Mouse (Mus musculus): Measurements from ENCODE around the gene Psmb11. TPM values are rescaled to one million over a fixed set of nuclear protein-coding genes. Genes with fewer than 3 reads are reported as not detected.

Psmb11 gene
- polyA plus RNA-seq, 1 experiment from 2014 or later, result not detected

DNA sequence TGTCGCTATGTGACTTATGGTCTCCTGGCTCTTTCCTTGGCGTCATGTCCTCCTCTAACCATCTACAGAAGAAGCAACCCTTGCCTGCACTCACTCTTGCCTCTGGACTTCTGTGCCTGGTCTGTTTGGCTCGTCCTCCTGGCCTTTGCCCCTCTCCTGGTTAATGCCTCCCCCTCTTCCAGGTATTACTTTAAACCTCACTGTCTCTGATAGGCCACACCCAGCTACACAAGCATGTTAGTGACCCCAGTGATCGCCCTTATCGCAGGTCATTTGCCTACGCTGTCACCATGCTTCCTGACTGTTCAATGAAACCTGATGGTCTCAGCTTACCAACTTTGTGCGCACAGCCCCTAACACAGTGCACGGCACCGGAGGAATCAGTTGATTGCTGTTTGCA is 38.7 kb upstream of the Psmb11 start:
- H3K9ac ChIP-seq, result no peak overlapping the region
- H3K36me3 ChIP-seq, result peaks cover 32% of the 10 kb centered on the region
- no peak overlapping the region for H3K27ac ChIP-seq (ENCODE audit: poor library complexity, severe bottlenecking)
- H3K9me3 ChIP-seq (replicated peaks), result no peaks in the 10 kb centered on the region
- 89% methylated on average over 9 of the region's 9 CpGs for WGBS
- no peak overlapping the region for H3K4me3 ChIP-seq
- no peak overlapping the region for H3K4me2 ChIP-seq
- H3K4me1 ChIP-seq (replicated peaks), result peaks cover 5% of the 10 kb centered on the region; the same call in 1 of the 2 replicates
- no peak for ATAC-seq (ENCODE audit: insufficient number of reproducible peaks, low FRiP score)
- H3K27me3 ChIP-seq (replicated peaks), result no peaks in the 10 kb centered on the region

DNA sequence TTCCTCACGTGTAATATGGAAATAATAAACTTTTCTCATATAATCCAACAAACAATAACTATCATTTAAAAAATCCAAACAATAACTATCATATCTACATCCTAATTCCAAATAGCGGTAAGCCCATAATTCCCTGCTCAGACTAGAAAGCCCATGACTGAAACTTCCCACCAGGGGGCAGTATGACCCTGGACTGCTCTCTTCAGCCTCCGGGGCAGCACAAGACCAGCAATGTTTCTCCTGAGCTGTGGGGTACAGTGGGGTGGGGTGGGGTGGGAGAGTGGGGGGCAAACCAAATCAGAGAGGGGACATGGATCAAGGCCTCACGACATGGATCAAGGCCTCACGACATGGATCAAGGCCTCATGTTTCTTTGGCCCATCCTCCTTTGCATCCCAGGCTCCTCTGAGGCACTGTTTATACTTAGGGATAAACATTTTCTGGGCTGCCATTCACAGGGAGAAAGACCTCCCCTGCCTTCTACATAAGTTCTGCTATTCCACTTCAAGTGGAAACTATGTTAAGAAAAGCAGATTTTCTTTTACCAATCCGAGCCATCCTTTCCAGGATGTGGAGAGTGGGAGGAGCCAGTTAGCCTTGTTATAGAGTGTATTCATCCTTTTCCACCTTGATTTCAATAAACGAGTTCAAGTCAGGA is 37.4 kb upstream of the Psmb11 start:
- Histone ChIP-seq H3K4me2 (no peak overlapping the region), H3K27me3 (replicated peaks) (no peaks in the 10 kb centered on the region), H3K4me1 (replicated peaks) (peaks cover 5% of the 10 kb centered on the region), H3K9ac (no peak overlapping the region), H3K9me3 (replicated peaks) (no peaks in the 10 kb centered on the region), H3K27ac (ENCODE audit: poor library complexity, severe bottlenecking) (no peak overlapping the region), H3K4me3 (no peak overlapping the region), H3K36me3 (peaks cover 32% of the 10 kb centered on the region)
- peak; percentile 38; the same call in 1 of the 2 replicates for ATAC-seq (ENCODE audit: insufficient number of reproducible peaks, low FRiP score)
- WGBS, result 37% methylated on average over 7 of the region's 7 CpGs

DNA sequence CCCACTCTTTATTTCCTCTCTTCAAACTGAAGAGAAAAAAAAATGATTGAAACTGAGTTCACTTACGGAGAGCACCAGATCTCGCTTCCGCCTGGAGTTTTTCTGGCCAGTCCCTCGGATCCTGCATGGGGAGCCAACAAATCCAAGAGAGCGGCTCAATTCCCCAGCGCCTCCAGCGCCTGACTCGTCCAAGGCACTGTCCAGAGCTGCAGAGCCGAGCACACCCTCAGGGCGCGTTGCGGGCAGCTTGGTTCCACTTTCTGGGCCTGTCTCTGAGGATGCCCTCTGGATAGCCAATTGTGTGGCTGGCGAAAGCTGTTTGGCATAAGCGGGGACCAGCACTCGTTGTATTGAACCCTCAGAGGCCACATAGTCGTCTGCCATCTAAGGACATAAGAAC is 30.2 kb upstream of the Psmb11 start:
- Histone ChIP-seq H3K27me3 (replicated peaks) (no peaks in the 10 kb centered on the region), H3K4me3 (no peak overlapping the region), H3K27ac (ENCODE audit: poor library complexity, severe bottlenecking) (no peak overlapping the region), H3K9ac (no peak overlapping the region), H3K4me1 (replicated peaks) (peaks cover 42% of the 10 kb centered on the region), H3K4me2 (no peak overlapping the region), H3K36me3 (peaks cover 23% of the 10 kb centered on the region), H3K9me3 (replicated peaks) (0 out of 2 replicates have a peak, but pooled peaks cover 3% of the 10 kb centered on the region)
- no peak for ATAC-seq (ENCODE audit: insufficient number of reproducible peaks, low FRiP score)
- 92% methylated on average over 16 of the region's 16 CpGs for WGBS

DNA sequence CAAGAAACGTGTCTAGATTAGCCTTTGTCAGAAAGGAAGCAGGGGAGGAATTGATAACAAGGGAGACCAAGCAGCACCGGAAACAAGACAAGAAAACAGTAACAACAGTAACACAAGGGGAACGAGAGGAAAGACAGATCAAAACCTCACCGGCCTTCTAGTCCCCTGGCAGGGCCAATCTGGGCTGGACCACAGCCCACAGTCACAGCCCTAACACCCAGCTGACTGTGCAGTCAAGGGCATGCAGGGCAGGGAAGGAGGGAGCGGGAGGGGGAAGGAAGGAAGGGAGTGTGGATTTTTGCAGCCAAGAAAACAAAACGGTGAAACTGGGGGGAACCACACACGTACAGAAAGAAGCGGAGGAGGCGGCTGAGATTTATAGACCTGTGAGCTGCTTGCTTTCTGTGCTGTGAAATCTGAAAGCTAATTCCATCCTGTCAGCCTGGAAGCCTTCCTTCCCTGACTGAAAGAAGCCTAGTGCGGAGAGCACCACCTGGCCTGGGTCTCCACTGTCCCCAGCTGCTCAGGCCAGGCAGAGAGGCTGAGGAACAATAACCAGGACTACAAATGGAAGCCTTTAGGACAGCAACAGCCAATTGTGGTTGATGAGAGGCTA is 28.8 kb upstream of the Psmb11 start:
- Histone ChIP-seq H3K27me3 (replicated peaks) (no peaks in the 10 kb centered on the region), H3K4me1 (replicated peaks) (peaks cover 46% of the 10 kb centered on the region), H3K4me3 (no peak overlapping the region), H3K27ac (ENCODE audit: poor library complexity, severe bottlenecking) (peak overlapping the region; percentile 82), H3K9ac (0 out of 2 replicates have a peak overlapping the region, but pooled peaks have one; percentile 6), H3K4me2 (peak overlapping the region; percentile 4; the same call in 1 of the 2 replicates), H3K36me3 (peaks cover 19% of the 10 kb centered on the region; the same call in 1 of the 2 replicates), H3K9me3 (replicated peaks) (0 out of 2 replicates have a peak, but pooled peaks cover 3% of the 10 kb centered on the region)
- 32% methylated on average over 10 of the region's 10 CpGs for WGBS
- ATAC-seq (ENCODE audit: insufficient number of reproducible peaks, low FRiP score), result peak; percentile 77

DNA sequence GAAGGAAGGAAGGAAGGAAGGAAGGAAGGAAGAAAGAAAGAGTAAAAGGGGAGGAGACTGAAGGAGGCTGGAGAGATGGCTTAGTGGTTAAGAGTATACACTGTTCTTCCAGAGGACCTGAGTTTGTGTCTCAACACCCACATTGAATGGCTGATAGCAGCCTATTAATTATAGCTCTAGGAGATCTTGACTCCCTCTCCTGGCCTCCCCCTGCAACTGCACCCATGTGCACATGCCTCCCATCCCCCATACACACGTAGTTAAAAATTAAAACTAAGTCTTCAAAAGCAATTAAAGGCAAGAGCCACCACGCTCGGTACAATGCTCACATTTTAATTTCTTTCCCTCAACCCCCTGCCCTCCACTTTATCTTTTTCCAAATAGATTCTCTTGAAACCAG is 27.2 kb upstream of the Psmb11 start:
- Histone ChIP-seq H3K9me3 (replicated peaks) (0 out of 2 replicates have a peak, but pooled peaks cover 3% of the 10 kb centered on the region), H3K4me1 (replicated peaks) (peaks cover 39% of the 10 kb centered on the region), H3K9ac (no peak overlapping the region), H3K36me3 (peaks cover 24% of the 10 kb centered on the region), H3K4me2 (no peak overlapping the region; the same call in 1 of the 2 replicates), H3K27ac (ENCODE audit: poor library complexity, severe bottlenecking) (no peak overlapping the region), H3K27me3 (replicated peaks) (no peaks in the 10 kb centered on the region), H3K4me3 (no peak overlapping the region)
- ATAC-seq (ENCODE audit: insufficient number of reproducible peaks, low FRiP score), result no peak
- 92% methylated on average over 3 of the region's 3 CpGs for WGBS

DNA sequence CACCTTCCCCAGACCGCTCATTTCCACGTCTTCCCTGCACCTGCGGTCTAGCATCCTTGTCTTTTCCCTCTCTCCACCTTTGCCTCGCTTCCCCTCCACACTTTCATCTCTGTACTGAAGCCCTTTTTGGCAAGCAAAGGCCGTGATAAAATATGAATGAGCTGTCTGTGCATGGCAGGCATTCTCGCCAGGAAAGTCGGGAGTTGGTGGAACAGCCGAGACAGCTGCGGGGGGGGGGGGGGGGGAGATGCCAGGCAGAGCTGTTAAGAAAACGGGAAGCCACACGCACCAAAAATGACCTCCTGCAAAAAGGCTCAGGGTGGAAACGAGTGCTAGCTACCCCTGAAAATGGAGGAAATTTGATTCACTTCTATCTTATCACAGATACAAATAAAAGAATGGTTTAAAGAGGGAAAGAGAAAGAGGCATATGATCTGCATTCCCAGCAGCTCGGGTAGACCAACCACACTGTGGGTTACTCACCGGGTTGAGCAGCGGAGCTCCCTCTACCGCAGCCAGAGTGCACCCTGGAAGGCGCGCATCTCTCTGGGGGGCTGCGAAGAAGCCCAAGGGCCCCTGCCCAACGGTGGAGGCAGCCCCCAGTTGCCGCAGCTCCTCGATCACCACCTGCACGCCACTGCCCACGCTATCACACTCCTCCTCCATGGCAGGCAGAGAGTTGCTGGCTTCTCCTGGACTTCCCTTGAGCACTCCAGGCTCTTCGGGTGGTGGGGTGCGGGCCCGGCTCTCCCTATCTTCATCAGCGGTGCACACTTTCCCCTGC is 26.4 kb upstream of the Psmb11 start:
- H3K4me3 ChIP-seq, result peak overlapping the region; percentile 29
- ATAC-seq (ENCODE audit: insufficient number of reproducible peaks, low FRiP score), result peak; percentile 23; the same call in 1 of the 2 replicates
- no peaks in the 10 kb centered on the region for H3K27me3 ChIP-seq (replicated peaks)
- WGBS, result 43% methylated on average over 28 of the region's 28 CpGs
- 0 out of 2 replicates have a peak overlapping the region, but pooled peaks have one; percentile 1 for H3K27ac ChIP-seq (ENCODE audit: poor library complexity, severe bottlenecking)
- H3K36me3 ChIP-seq, result peaks cover 28% of the 10 kb centered on the region
- H3K4me1 ChIP-seq (replicated peaks), result peaks cover 38% of the 10 kb centered on the region
- peak overlapping the region; percentile 60 for H3K4me2 ChIP-seq
- H3K9ac ChIP-seq, result peak overlapping the region; percentile 32
- H3K9me3 ChIP-seq (replicated peaks), result 0 out of 2 replicates have a peak, but pooled peaks cover 3% of the 10 kb centered on the region

DNA sequence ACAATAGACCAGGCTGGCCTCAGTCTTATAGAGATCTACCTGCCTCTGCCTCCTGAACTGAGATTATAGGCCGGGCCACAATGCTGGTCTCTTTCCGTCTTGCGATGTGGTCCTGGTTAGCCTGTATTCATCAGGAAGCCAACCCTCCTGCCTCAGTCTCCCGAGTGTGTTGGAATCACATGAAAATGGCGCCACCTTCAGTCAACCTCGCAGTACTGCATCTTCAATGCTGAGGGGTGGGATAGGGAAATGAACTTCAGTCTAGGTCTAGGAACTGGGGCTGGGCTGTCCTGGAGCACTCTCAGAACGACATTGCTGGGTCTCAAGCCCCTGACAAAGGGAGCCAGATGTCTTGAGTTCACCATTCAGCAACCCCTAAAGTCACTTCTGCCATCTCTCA is 24.1 kb upstream of the Psmb11 start:
- Histone ChIP-seq H3K4me3 (no peak overlapping the region), H3K27me3 (replicated peaks) (no peaks in the 10 kb centered on the region), H3K4me2 (no peak overlapping the region), H3K9ac (no peak overlapping the region), H3K27ac (ENCODE audit: poor library complexity, severe bottlenecking) (no peak overlapping the region), H3K9me3 (replicated peaks) (0 out of 2 replicates have a peak, but pooled peaks cover 3% of the 10 kb centered on the region), H3K36me3 (peaks cover 16% of the 10 kb centered on the region), H3K4me1 (replicated peaks) (peaks cover 37% of the 10 kb centered on the region)
- ATAC-seq (ENCODE audit: insufficient number of reproducible peaks, low FRiP score), result no peak
- 76% methylated on average over 7 of the region's 7 CpGs for WGBS

DNA sequence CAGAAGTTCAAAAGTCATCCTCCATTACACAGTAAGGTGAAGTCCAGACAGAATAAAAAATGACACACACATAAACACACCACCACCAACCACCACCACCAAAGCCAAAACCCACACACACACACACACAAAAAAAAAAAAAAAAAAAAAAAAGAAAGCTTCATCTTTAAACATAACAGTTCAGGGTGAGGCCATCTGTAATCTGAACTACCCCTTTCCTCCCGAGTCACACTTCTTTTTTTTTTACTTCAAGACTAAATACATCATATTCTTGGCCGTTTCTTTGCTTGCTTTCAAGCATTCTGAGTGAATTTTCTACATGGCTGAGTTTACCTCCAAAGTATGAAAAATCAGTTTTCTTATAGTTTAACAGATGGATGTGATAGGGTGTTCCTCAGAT is 19.6 kb upstream of the Psmb11 start:
- Histone ChIP-seq H3K27me3 (replicated peaks) (no peaks in the 10 kb centered on the region), H3K4me2 (no peak overlapping the region), H3K4me3 (no peak overlapping the region), H3K27ac (ENCODE audit: poor library complexity, severe bottlenecking) (no peak overlapping the region), H3K9me3 (replicated peaks) (no peaks in the 10 kb centered on the region), H3K9ac (no peak overlapping the region), H3K36me3 (peaks cover 12% of the 10 kb centered on the region), H3K4me1 (replicated peaks) (peaks cover 8% of the 10 kb centered on the region)
- no peak for ATAC-seq (ENCODE audit: insufficient number of reproducible peaks, low FRiP score)
- WGBS, result 67% methylated on average over 2 of the region's 2 CpGs

DNA sequence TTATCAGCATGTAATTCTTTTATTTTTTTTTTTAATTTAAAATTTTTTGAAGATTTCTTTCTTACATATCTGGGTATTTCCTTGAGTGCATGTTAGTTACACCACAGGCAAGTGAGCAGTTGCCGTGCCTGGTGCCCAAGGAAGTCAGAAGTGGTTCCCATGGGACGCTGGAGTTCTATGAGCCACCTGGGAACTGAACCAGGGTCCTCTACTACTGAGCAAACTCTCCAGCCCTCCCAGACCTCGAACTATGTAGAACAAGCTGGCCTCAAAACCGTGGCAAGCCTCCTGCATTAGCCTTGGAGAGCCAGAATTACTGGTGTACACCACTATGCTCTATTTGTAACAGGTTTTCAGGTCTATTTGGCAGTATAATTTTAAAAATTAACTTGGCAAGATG is 18.6 kb upstream of the Psmb11 start:
- peaks cover 8% of the 10 kb centered on the region for H3K4me1 ChIP-seq (replicated peaks)
- ATAC-seq (ENCODE audit: insufficient number of reproducible peaks, low FRiP score), result no peak
- H3K9ac ChIP-seq, result peak overlapping the region; percentile 64; the same call in 1 of the 2 replicates
- H3K27me3 ChIP-seq (replicated peaks), result no peaks in the 10 kb centered on the region
- peaks cover 9% of the 10 kb centered on the region for H3K36me3 ChIP-seq
- peak overlapping the region; percentile 85 for H3K27ac ChIP-seq (ENCODE audit: poor library complexity, severe bottlenecking)
- H3K4me2 ChIP-seq, result peak overlapping the region; percentile 56
- H3K4me3 ChIP-seq, result peak overlapping the region; percentile 58
- WGBS, result 45% methylated on average over 4 of the region's 4 CpGs
- no peaks in the 10 kb centered on the region for H3K9me3 ChIP-seq (replicated peaks)

DNA sequence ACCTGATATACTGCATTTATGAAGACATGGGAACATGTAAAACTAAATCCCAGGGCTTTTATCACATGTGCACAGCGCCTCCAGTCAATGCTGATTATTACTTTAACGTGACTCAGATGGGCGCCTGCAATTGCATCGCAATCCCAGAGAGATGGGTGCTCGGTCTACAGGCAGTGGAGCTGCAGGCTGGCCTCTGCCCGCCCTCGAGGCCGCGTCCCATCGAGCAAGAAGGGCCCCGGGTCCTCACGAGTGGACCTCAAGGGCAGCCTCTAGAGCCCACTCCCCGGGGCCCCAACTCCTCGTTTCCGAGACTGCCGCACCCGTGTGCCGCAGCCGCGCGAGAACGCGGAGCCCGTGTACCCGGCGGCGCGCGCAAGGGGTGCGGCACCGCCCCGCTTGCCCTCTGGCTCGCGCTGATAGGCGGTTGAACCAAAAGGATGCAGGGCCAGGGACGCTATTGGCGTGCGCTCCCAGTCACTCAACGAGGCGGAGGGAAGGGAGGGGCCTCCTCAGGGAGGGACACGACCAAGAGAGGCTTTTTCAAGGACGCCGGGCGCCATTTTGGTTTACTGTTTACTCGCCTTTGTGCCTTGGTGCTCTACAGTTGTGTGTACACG is 18.1 kb upstream of the Psmb11 start:
- H3K4me3 ChIP-seq, result peak overlapping the region; percentile 58
- peaks cover 8% of the 10 kb centered on the region for H3K4me1 ChIP-seq (replicated peaks)
- peak overlapping the region; percentile 85 for H3K27ac ChIP-seq (ENCODE audit: poor library complexity, severe bottlenecking)
- no peaks in the 10 kb centered on the region for H3K9me3 ChIP-seq (replicated peaks)
- H3K27me3 ChIP-seq (replicated peaks), result no peaks in the 10 kb centered on the region
- peak overlapping the region; percentile 56 for H3K4me2 ChIP-seq
- peaks cover 6% of the 10 kb centered on the region; the same call in 1 of the 2 replicates for H3K36me3 ChIP-seq
- WGBS, result under 1% methylated on average over 46 of the region's 46 CpGs
- peak overlapping the region; percentile 64 for H3K9ac ChIP-seq
- peak; percentile 99 for ATAC-seq (ENCODE audit: insufficient number of reproducible peaks, low FRiP score)

Data from heart, embryonic 12.5 days (tissue).